Mouse (Mus musculus) heart, embryonic 11.5 days (tissue): ENCODE data around the gene Wdfy2. TPM values are rescaled to one million over a fixed set of nuclear protein-coding genes. Genes with fewer than 3 reads are reported as not detected.

Source experiments
- ATAC-seq: fragments of 200-750 bp; cut with Nextera tagmentation; replicated peaks from 2 replicates; pipeline ENCODE4 v1.8.0; 2017; ENCODE audit warnings: moderate library complexity; ENCODE audit not compliant: insufficient number of reproducible peaks, low FRiP score, low TSS enrichment
- H3K27ac ChIP-seq: fragments of 300-500 bp; sonication (generic); 2 replicates; pipeline ENCODE4 v1.5.1; 2014; ENCODE audit warnings: mild to moderate bottlenecking, low read depth, low read length
- H3K27me3 ChIP-seq: fragments of 300-500 bp; sonication (generic); 2 replicates; pipeline ENCODE4 v1.6.1; 2014; ENCODE audit warnings: mild to moderate bottlenecking, low read length, mixed read lengths; ENCODE audit not compliant: control insufficient read depth, insufficient read depth
- H3K36me3 ChIP-seq: fragments of 300-500 bp; sonication (generic); 2 replicates; pipeline ENCODE4 v1.6.1; 2014; ENCODE audit warnings: mild to moderate bottlenecking, low read length, moderate library complexity, mixed read lengths; ENCODE audit not compliant: control insufficient read depth, insufficient read depth
- H3K4me1 ChIP-seq: fragments of 300-500 bp; sonication (generic); 2 replicates; pipeline ENCODE4 v1.6.1; 2014; ENCODE audit warnings: low read length; ENCODE audit not compliant: control insufficient read depth, insufficient read depth
- H3K4me2 ChIP-seq: fragments of 300-500 bp; sonication (generic); 2 replicates; pipeline ENCODE4 v1.6.1; 2014; ENCODE audit warnings: mild to moderate bottlenecking, moderate library complexity
- H3K4me3 ChIP-seq: fragments of 300-500 bp; sonication (generic); 2 replicates; pipeline ENCODE4 v1.5.1; 2014; ENCODE audit warnings: low read depth, low read length
- H3K9ac ChIP-seq: fragments of 300-500 bp; sonication (generic); 2 replicates; pipeline ENCODE4 v1.6.1; 2014; ENCODE audit warnings: mild to moderate bottlenecking, low read depth, low read length, moderate library complexity
- H3K9me3 ChIP-seq: fragments of 300-500 bp; sonication (generic); replicated peaks from 2 replicates; pipeline ENCODE4 v1.6.1; 2016; ENCODE audit warnings: low read length; ENCODE audit not compliant: control insufficient read depth
- WGBS: fragments of 180-500 bp; shearing (Covaris S2); extraction: QIAGEN DNeasy Blood & Tissue Kit; methylation state at CpG from one replicate; pipeline ENCODE4 v1.1.7; 2014; ENCODE audit not compliant: insufficient replicate concordance; 5-methylcytosine and 5-hydroxymethylcytosine counted together
- polyA plus RNA-seq: library from polyadenylated mRNA; unstranded; fragments of >200 nt; fragmentation: Nextera tagmentation; extraction: Ambion mirVana; gene quantifications from 2 replicates; pipeline ENCODE4 v1.2.1, GENCODE M21; 2014

Wdfy2 gene
- 7.6 and 9.4 TPM in 2 replicates for polyA plus RNA-seq

DNA sequence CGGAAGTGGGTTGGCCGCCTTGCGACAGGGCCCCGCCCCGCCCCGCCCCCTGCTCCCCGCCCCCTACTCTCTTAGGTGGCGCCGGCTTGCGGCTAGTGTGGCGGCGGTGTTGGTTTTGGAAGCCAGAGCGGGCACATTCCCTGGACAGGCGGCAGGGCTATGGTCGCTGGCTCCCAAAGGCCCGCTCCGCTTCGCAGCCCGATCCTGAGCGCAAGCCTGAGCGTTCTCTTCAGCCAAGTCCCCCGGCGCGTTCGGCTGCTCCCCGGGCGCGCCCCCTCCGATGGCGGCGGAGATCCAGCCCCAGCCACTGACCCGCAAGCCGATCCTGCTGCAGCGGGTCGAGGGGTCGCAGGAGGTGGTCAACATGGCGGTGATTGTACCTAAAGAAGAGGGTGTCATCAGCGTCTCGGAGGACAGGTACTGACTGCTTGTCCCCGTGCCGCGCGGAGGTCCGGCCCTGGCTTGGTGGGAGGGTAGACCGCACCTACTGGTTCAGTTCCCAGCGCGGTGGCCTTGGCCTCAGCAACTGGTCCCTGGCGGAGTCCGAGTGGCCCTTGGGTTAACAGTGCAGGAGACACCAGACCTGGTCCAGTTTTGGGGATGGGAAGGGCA, at the start of gene Wdfy2:
Gene Wdfy2 (plus strand): TSS at position 38 of the 612 bp plus-strand sequence.
- no peaks in the 10 kb centered on the region for H3K36me3 ChIP-seq
- peak; percentile 50 for ATAC-seq
- peaks cover 14% of the 10 kb centered on the region; the same call in 1 of the 2 replicates for H3K4me1 ChIP-seq
- WGBS = 0% methylated on average over 44 of the region's 49 CpGs
- H3K9me3 ChIP-seq = no peaks in the 10 kb centered on the region
- peak within 1 kb of the TSS; percentile 91 for H3K9ac ChIP-seq
- H3K27ac ChIP-seq = peak within 1 kb of the TSS; percentile 59
- no peaks in the 10 kb centered on the region for H3K27me3 ChIP-seq
- peak within 1 kb of the TSS; percentile 67 for H3K4me3 ChIP-seq
- peak within 1 kb of the TSS; percentile 75 for H3K4me2 ChIP-seq

DNA sequence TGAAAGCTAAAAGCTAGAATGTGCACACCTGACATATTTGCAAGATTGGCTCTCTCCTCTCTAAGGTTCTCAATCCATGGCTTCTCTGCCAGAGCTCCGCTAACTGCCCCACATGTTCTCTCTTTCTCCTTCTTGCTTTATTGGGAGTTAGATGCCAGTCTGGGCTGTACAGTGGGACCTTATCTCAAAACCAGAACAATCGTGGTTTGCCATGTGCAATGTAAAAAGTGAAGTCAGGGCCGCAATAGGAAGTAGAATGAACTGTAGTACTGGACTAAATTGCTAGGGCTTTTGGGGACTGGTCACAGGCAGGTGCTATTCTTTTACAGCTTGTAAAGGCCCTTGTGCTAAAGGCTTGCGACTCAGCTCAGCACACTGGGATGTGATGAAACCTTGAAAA, 48.2 kb upstream of the Wdfy2 start:
- H3K9me3 ChIP-seq = no peaks in the 10 kb centered on the region
- H3K4me3 ChIP-seq = no peak overlapping the region
- no peak for ATAC-seq
- H3K9ac ChIP-seq = no peak overlapping the region
- no peaks in the 10 kb centered on the region for H3K27me3 ChIP-seq
- H3K27ac ChIP-seq = no peak overlapping the region
- H3K4me1 ChIP-seq = no peaks in the 10 kb centered on the region
- H3K36me3 ChIP-seq = no peaks in the 10 kb centered on the region
- WGBS = 73% methylated on average over 4 of the region's 4 CpGs
- no peak overlapping the region for H3K4me2 ChIP-seq

GRCm38 (mm10) chr14:62795719-62796118, 41.8 kb upstream of the Wdfy2 start:
- H3K4me2 ChIP-seq = no peak overlapping the region
- H3K9me3 ChIP-seq = no peaks in the 10 kb centered on the region
- no peaks in the 10 kb centered on the region for H3K27me3 ChIP-seq
- 0 out of 2 replicates have a peak, but pooled peaks cover 3% of the 10 kb centered on the region for H3K4me1 ChIP-seq
- H3K9ac ChIP-seq = no peak overlapping the region
- ATAC-seq = no peak
- WGBS = 52% methylated on average over 7 of the region's 7 CpGs
- H3K4me3 ChIP-seq = no peak overlapping the region
- no peaks in the 10 kb centered on the region for H3K36me3 ChIP-seq
- no peak overlapping the region for H3K27ac ChIP-seq

GRCm38 (mm10) chr14:62798608-62799101, 38.8 kb upstream of the Wdfy2 start:
- Histone ChIP-seq H3K27ac (no peak overlapping the region), H3K4me1 (0 out of 2 replicates have a peak, but pooled peaks cover 3% of the 10 kb centered on the region), H3K36me3 (no peaks in the 10 kb centered on the region), H3K4me2 (peak overlapping the region; percentile 60), H3K9ac (0 out of 2 replicates have a peak overlapping the region, but pooled peaks have one; percentile 10), H3K9me3 (no peaks in the 10 kb centered on the region), H3K4me3 (peak overlapping the region; percentile 25; the same call in 1 of the 2 replicates), H3K27me3 (no peaks in the 10 kb centered on the region)
- no peak for ATAC-seq
- WGBS = 7% methylated on average over 4 of the region's 4 CpGs

DNA sequence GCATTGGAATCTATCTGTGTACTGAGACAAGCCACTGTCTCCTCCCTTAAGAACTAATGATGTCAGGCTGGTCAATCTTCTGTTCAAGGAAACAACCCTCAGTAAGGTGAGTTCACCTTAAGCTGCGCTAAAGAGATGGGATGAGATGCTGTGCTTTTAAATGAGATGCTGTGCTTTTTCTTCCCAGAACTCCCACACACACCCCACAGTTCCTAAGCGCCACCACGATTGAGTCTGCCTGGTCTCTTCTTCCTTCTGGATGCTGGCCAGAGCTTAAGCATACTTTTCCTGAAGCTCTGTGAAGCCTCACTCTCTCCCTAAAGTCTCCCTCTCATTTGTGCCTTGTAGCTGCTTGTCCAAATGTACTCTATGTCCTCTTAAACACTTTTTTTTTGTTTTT, 36.7 kb upstream of the Wdfy2 start:
- H3K36me3 ChIP-seq = no peaks in the 10 kb centered on the region
- no peaks in the 10 kb centered on the region for H3K9me3 ChIP-seq
- ATAC-seq = no peak
- H3K4me1 ChIP-seq = 0 out of 2 replicates have a peak, but pooled peaks cover 3% of the 10 kb centered on the region
- H3K9ac ChIP-seq = no peak overlapping the region
- no peak overlapping the region for H3K4me3 ChIP-seq
- no peak overlapping the region for H3K4me2 ChIP-seq
- H3K27me3 ChIP-seq = no peaks in the 10 kb centered on the region
- WGBS = 61% methylated on average over 3 of the region's 3 CpGs
- H3K27ac ChIP-seq = no peak overlapping the region

- H3K9me3 ChIP-seq = no peaks in the 10 kb centered on the region
- H3K27me3 ChIP-seq = no peaks in the 10 kb centered on the region
- H3K36me3 ChIP-seq = no peaks in the 10 kb centered on the region
- H3K4me2 ChIP-seq = no peak overlapping the region
- H3K4me1 ChIP-seq = no peaks in the 10 kb centered on the region
- no peak overlapping the region for H3K27ac ChIP-seq
- no peak for ATAC-seq
- 75% methylated on average over 5 of the region's 5 CpGs for WGBS
- no peak overlapping the region for H3K4me3 ChIP-seq
- no peak overlapping the region for H3K9ac ChIP-seq
Observed at GRCm38 (mm10) chr14:62803204-62803603, 34.3 kb upstream of the Wdfy2 start.

- Histone ChIP-seq H3K27me3 (no peaks in the 10 kb centered on the region), H3K4me1 (no peaks in the 10 kb centered on the region), H3K4me3 (no peak overlapping the region), H3K4me2 (no peak overlapping the region), H3K9me3 (no peaks in the 10 kb centered on the region), H3K27ac (no peak overlapping the region), H3K36me3 (no peaks in the 10 kb centered on the region), H3K9ac (no peak overlapping the region)
- WGBS = 42% methylated on average over 3 of the region's 3 CpGs
- ATAC-seq = no peak
Observed at GRCm38 (mm10) chr14:62806921-62807320, 30.6 kb upstream of the Wdfy2 start.

- Histone ChIP-seq H3K4me3 (no peak overlapping the region), H3K4me1 (no peaks in the 10 kb centered on the region), H3K9ac (no peak overlapping the region), H3K36me3 (no peaks in the 10 kb centered on the region), H3K9me3 (no peaks in the 10 kb centered on the region), H3K27ac (no peak overlapping the region), H3K27me3 (no peaks in the 10 kb centered on the region), H3K4me2 (no peak overlapping the region)
- WGBS = 48% methylated on average over 7 of the region's 7 CpGs
- ATAC-seq = no peak
Observed at GRCm38 (mm10) chr14:62808661-62809523, 28.6 kb upstream of the Wdfy2 start.
